Mouse (Mus musculus) heart, embryonic 14.5 days (tissue): ENCODE data around the gene Exoc5. TPM values are rescaled to one million over a fixed set of nuclear protein-coding genes. Genes with fewer than 3 reads are reported as not detected.

Experiments
- ATAC-seq: fragments of 200-750 bp; cut with Nextera tagmentation; 2 replicates; pipeline ENCODE4 v1.8.0; 2017; ENCODE audit warnings: low read depth, moderate TSS enrichment; ENCODE audit not compliant: insufficient number of reproducible peaks, insufficient read depth, low FRiP score
- H3K27ac ChIP-seq, 2 experiments: fragments of 200-500 bp in 1 of 2; fragments of 300-500 bp in 1 of 2; sonication (generic) in 1 of 2; replicated peaks in 1 of 2; 2 replicates each; pipeline ENCODE4 v1.5.1; 2012 to 2014; ENCODE audit warnings: low read depth in 2 of 2, low read length in 2 of 2, control low read depth in 1 of 2, mild to moderate bottlenecking in 1 of 2, mixed read lengths in 1 of 2; ENCODE audit not compliant: control insufficient read depth in 1 of 2, insufficient read depth in 1 of 2
- H3K27me3 ChIP-seq: fragments of 300-500 bp; sonication (generic); 2 replicates; pipeline ENCODE4 v1.6.1; 2014; ENCODE audit warnings: mild to moderate bottlenecking, low read length, control low read depth; ENCODE audit not compliant: control insufficient read depth, insufficient read depth
- H3K36me3 ChIP-seq: fragments of 300-500 bp; sonication (generic); 2 replicates; pipeline ENCODE4 v1.6.1; 2014; ENCODE audit warnings: mild to moderate bottlenecking, control low read depth, low read length, mixed read lengths; ENCODE audit not compliant: control insufficient read depth, insufficient read depth
- H3K4me1 ChIP-seq, 2 experiments: fragments of 200-500 bp in 1 of 2; fragments of 300-500 bp in 1 of 2; sonication (generic) in 1 of 2; 2 replicates each; pipeline ENCODE4 v1.6.1; 2012 to 2014; ENCODE audit warnings: low read length in 2 of 2, control low read depth in 1 of 2, mixed read lengths in 1 of 2; ENCODE audit not compliant: control insufficient read depth in 2 of 2, insufficient read depth in 2 of 2
- H3K4me2 ChIP-seq: fragments of 300-500 bp; sonication (generic); 2 replicates; pipeline ENCODE4 v1.6.1; 2014; ENCODE audit warnings: mild to moderate bottlenecking, low read length
- H3K4me3 ChIP-seq, 2 experiments: fragments of 200-500 bp in 1 of 2; fragments of 300-500 bp in 1 of 2; sonication (generic) in 1 of 2; 2 replicates each; pipeline ENCODE4 v1.5.1; 2012 to 2014; ENCODE audit warnings: low read length in 2 of 2, mild to moderate bottlenecking in 2 of 2, control low read depth in 1 of 2, low read depth in 1 of 2, moderate library complexity in 1 of 2; ENCODE audit not compliant: control insufficient read depth in 1 of 2, insufficient read depth in 1 of 2
- H3K9ac ChIP-seq: fragments of 300-500 bp; sonication (generic); 2 replicates; pipeline ENCODE4 v1.6.1; 2014; ENCODE audit warnings: mild to moderate bottlenecking, low read length
- H3K9me3 ChIP-seq: fragments of 300-500 bp; sonication (generic); 2 replicates; pipeline ENCODE4 v1.6.1; 2016; ENCODE audit warnings: low read length, control low read depth; ENCODE audit not compliant: control insufficient read depth
- WGBS: fragments of 180-500 bp; shearing (Covaris S2); extraction: QIAGEN DNeasy Blood & Tissue Kit; methylation state at CpG from one replicate; pipeline ENCODE4 v1.1.7; 2014; 5-methylcytosine and 5-hydroxymethylcytosine counted together
- polyA plus RNA-seq: library from polyadenylated mRNA; unstranded; fragments of >200 nt; fragmentation: Nextera tagmentation; extraction: Ambion mirVana; gene quantifications from 2 replicates; pipeline ENCODE4 v1.2.1, GENCODE M21; 2014

Exoc5 gene
- polyA plus RNA-seq, 1 experiment from 2014 or later: 42.1 TPM

DNA sequence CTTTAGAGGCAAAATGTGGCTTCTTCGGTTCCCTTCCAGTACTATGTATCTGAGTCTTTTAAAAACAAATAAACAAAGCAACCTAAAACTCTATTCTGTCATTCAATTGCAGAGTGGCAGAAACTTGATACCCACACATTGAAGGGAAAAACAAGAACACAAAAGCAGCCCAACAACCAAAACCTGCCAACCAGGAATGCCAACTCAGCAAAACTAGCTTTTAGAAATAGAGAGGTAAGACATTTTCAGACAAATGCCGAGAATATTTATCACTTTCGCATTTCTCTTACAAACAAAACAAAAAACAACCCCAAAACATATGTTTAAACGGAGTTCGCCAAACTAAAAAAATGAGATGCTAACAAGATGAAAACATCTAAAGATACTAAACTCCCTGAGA is 37.5 kb downstream of the Exoc5 start:
- Histone ChIP-seq H3K4me3 (no peak overlapping the region), H3K27me3 (no peaks in the 10 kb centered on the region), H3K36me3 (peaks cover 53% of the 10 kb centered on the region), H3K9ac (no peak overlapping the region), H3K9me3 (no peaks in the 10 kb centered on the region), H3K27ac (no peak overlapping the region), H3K4me1 (no peaks in the 10 kb centered on the region), H3K4me2 (no peak overlapping the region)
- 92% methylated on average over 5 of the region's 5 CpGs for WGBS
- ATAC-seq: no peak

DNA sequence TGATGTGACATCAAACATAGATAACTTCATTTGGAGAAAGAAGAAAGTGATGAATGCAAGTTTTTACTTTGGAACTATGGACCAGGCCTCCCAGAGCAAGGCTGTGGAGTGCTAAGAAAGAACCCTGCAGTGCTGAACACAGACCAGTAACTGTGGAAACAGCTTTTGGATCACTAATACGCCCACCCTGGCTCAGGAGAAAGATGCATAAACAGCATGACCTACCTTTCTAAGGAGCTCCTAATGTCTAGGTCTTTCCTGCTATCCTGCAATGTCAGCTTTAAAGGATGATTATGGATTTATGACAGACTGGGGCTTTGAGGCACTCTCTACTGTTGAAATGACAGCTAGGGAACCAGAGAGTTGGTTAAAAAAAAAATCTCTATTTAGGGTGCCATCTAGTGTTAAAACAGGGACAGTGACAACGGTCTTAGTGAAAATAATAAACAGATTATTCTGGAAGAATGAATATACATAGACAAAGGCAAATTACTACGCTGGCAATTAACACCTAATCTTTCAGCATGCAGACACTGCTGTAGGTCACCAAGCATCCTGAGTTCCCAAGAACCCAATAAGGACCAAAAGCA is 38.6 kb downstream of the Exoc5 start:
- no peaks in the 10 kb centered on the region for H3K9me3 ChIP-seq
- WGBS: 87% methylated on average over 3 of the region's 3 CpGs
- no peak for ATAC-seq
- no peak overlapping the region for H3K27ac ChIP-seq
- no peak overlapping the region for H3K4me3 ChIP-seq
- H3K4me1 ChIP-seq: no peaks in the 10 kb centered on the region
- H3K36me3 ChIP-seq: peaks cover 44% of the 10 kb centered on the region
- H3K27me3 ChIP-seq: no peaks in the 10 kb centered on the region
- no peak overlapping the region for H3K4me2 ChIP-seq
- H3K9ac ChIP-seq: no peak overlapping the region

DNA sequence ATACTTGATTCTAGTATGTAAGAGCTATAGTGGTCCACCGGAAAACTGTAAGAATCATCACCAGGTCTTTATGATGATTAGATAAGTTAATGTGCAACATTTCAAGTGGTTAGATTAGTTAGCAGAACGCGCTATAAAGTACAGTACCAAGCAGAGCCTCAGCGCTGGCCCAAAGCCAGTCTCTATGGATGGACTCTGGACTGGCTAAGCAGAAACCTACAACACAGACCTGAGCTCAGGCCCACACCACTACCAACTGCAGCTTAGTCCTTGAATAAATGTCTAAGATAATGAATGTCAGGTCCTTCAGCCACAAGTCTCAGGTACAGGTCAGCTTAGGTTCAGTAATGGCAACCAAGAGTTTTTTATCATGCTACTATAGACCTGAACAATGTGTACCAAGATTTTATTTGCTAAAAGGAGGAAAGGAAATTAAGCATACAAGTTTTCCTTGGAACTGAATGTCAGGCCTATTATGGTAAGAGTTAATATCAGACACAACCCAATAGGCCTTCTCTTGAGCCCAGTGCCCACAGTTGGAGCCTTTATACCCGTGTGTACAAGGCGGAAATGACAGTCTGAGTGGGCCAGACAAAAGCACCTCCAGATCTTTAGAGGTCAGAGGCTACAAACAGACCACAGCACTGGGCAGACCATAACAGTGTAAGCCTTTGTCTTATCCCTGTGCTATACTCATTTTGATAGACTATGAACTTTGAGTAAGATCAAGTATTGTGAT is 39.2 kb downstream of the Exoc5 start:
- no peak overlapping the region for H3K4me3 ChIP-seq
- no peaks in the 10 kb centered on the region for H3K9me3 ChIP-seq
- WGBS: 86% methylated on average over 6 of the region's 6 CpGs
- no peak overlapping the region for H3K9ac ChIP-seq
- peaks cover 42% of the 10 kb centered on the region for H3K36me3 ChIP-seq
- H3K4me2 ChIP-seq: no peak overlapping the region
- no peaks in the 10 kb centered on the region for H3K27me3 ChIP-seq
- H3K27ac ChIP-seq: no peak overlapping the region
- H3K4me1 ChIP-seq: no peaks in the 10 kb centered on the region
- no peak for ATAC-seq

GRCm38 (mm10) chr14:49019765-49020164 is 46.7 kb downstream of the Exoc5 start:
- Histone ChIP-seq H3K9me3 (no peaks in the 10 kb centered on the region), H3K27ac (no peak overlapping the region), H3K27me3 (no peaks in the 10 kb centered on the region), H3K4me2 (no peak overlapping the region), H3K4me3 (no peak overlapping the region), H3K4me1 (no peaks in the 10 kb centered on the region), H3K36me3 (peaks cover 55% of the 10 kb centered on the region), H3K9ac (no peak overlapping the region)
- WGBS: 89% methylated on average over 5 of the region's 5 CpGs
- ATAC-seq: no peak

DNA sequence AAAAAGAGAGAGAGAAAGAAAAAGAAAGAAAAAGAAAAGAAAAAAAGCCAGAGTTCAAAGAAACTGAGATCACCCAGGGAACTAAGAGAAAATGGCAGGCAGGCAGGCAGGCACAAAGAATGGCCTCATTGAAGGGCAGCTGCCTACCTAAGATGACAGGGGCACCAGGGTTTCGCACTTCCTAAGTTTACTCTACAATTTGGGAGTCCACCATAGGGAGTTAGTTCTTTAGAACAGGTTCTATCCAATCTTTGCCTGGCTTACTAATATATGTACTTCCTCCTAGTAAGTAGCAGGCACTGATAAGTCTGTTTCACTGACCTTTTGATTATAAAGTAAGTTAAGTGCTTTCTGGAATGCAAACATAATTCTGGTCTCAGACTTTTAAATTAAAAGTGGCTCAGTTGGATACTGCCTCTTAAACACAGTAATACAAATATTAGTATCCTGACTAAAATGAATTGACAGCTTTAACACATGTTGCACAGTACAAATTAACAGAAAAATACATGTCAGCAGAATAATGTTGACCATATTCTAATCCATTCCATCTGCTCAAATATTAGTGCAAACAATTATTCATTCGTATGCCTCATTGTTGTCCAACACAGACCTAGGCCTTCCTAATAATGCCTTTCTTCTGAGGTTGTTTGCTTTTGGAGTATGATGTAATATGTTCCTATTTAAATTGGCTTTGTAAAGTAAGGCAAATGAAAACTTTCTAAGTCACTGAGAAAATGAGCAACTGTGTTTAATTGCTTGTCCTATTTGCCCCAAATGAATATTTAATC is 57.9 kb downstream of the Exoc5 start:
- H3K9me3 ChIP-seq: no peaks in the 10 kb centered on the region
- no peaks in the 10 kb centered on the region for H3K4me1 ChIP-seq
- H3K27ac ChIP-seq: no peak overlapping the region
- no peak for ATAC-seq
- H3K4me3 ChIP-seq: no peak overlapping the region
- no peak overlapping the region for H3K9ac ChIP-seq
- no peaks in the 10 kb centered on the region for H3K27me3 ChIP-seq
- H3K4me2 ChIP-seq: no peak overlapping the region
- WGBS: 93% methylated on average over 2 of the region's 2 CpGs
- peaks cover 5% of the 10 kb centered on the region; the same call in 1 of the 2 replicates for H3K36me3 ChIP-seq

DNA sequence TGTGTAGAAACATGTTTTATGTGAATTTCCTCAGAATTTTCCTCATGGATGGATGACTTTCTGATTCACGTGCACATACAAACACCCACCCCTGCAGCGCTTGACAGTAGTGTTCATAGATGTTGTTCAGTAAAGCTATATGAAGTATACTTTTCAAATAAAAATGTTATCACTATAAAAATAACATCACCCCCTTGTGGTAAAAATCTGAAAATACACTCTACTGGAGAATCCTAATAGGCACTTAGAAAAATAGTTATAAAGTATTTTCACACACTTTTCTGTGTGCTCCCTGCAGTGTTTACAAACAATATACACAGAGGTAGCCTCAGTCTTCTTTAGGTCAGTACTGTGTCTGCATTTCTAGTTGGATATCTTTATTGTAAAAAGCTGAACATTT is 58.5 kb downstream of the Exoc5 start:
- Histone ChIP-seq H3K9me3 (no peaks in the 10 kb centered on the region), H3K4me2 (no peak overlapping the region), H3K27me3 (no peaks in the 10 kb centered on the region), H3K9ac (no peak overlapping the region), H3K4me1 (no peaks in the 10 kb centered on the region), H3K36me3 (peaks cover 5% of the 10 kb centered on the region; the same call in 1 of the 2 replicates), H3K4me3 (no peak overlapping the region), H3K27ac (no peak overlapping the region)
- 93% methylated on average over 2 of the region's 2 CpGs for WGBS
- ATAC-seq: no peak

- Histone ChIP-seq H3K4me3 (no peak overlapping the region), H3K27ac (no peak overlapping the region), H3K27me3 (no peaks in the 10 kb centered on the region), H3K36me3 (no peaks in the 10 kb centered on the region), H3K9me3 (no peaks in the 10 kb centered on the region), H3K4me2 (no peak overlapping the region), H3K9ac (no peak overlapping the region), H3K4me1 (no peaks in the 10 kb centered on the region)
- 72% methylated on average over 3 of the region's 3 CpGs for WGBS
- no peak for ATAC-seq
Observed at GRCm38 (mm10) chr14:49001655-49002054, 64.8 kb downstream of the Exoc5 start.
